Mouse (Mus musculus) E14TG2a.4 (cell line): ENCODE results near the gene Hs2st1.

Experiments
- H3K27me3 ChIP-seq: 2 replicates; pipeline ENCODE4 v1.6.1; 2014; ENCODE audit warnings: low read length, control low read depth; ENCODE audit not compliant: insufficient read depth
- H3K36me3 ChIP-seq: 2 replicates; pipeline ENCODE4 v1.6.1; 2014; ENCODE audit warnings: low read length, control low read depth; ENCODE audit not compliant: insufficient read depth
- H3K4me1 ChIP-seq: replicated peaks from 2 replicates; pipeline ENCODE4 v1.6.1; 2014; ENCODE audit warnings: low read depth, low read length, control low read depth
- H3K4me3 ChIP-seq: replicated peaks from 2 replicates; pipeline ENCODE4 v1.5.1; 2014; ENCODE audit warnings: mild to moderate bottlenecking, low read length
- H3K9me3 ChIP-seq: 2 replicates; pipeline ENCODE4 v1.6.1; 2014; ENCODE audit warnings: low read length, control low read depth
- CTCF ChIP-seq: conservative IDR thresholded peaks from 2 replicates; pipeline ENCODE4 v1.5.1; 2014; ENCODE audit warnings: low read length
- NANOG ChIP-seq: IDR thresholded peaks from 2 replicates; pipeline ENCODE4 v1.6.1; 2014; ENCODE audit warnings: borderline replicate concordance, low read length, mixed read lengths
- POU5F1 ChIP-seq: IDR thresholded peaks from 2 replicates; pipeline ENCODE4 v1.6.1; 2014; ENCODE audit warnings: low read length, borderline replicate concordance

Hs2st1 gene

GRCm38 (mm10) chr3:144494838-144495237, 75.1 kb downstream of the Hs2st1 start:
- no peaks in the 10 kb centered on the region for H3K4me1 ChIP-seq
- peaks cover 88% of the 10 kb centered on the region for H3K9me3 ChIP-seq
- H3K4me3 ChIP-seq = no peak overlapping the region
- H3K36me3 ChIP-seq = peaks cover 9% of the 10 kb centered on the region
- no peak for TF ChIP-seq NANOG
- no peak for TF ChIP-seq CTCF
- H3K27me3 ChIP-seq = no peaks in the 10 kb centered on the region

GRCm38 (mm10) chr3:144488787-144489186, 81.2 kb downstream of the Hs2st1 start:
- Histone ChIP-seq H3K36me3 (peaks cover 30% of the 10 kb centered on the region), H3K27me3 (no peaks in the 10 kb centered on the region), H3K4me1 (no peaks in the 10 kb centered on the region), H3K9me3 (peaks cover 87% of the 10 kb centered on the region), H3K4me3 (no peak overlapping the region)
- TF ChIP-seq CTCF (no peak), NANOG (no peak), POU5F1 (no peak)

DNA sequence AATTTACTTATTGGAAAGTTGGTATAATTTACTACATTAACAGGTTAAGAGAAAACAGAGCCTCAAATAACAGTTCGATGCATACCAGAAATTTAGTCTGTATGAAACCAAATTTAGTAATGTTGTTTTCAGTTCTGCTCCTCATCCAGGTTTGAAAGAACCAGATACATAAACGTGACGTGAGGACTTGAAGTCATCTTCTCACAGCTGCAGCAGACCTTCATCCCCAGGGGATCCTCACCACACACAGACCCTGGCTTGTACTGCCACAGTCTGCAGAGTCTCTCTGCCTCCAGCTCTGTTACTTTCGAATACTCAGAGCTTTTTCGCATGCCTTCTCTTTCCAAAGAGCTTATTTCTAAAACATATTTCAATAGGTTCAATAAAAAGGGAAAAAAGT, 89.4 kb downstream of the Hs2st1 start:
- Histone ChIP-seq H3K9me3 (peaks cover 28% of the 10 kb centered on the region), H3K4me1 (no peaks in the 10 kb centered on the region), H3K4me3 (no peak overlapping the region), H3K36me3 (0 out of 2 replicates have a peak, but pooled peaks cover 6% of the 10 kb centered on the region), H3K27me3 (no peaks in the 10 kb centered on the region)
- TF ChIP-seq CTCF (no peak), POU5F1 (no peak), NANOG (no peak)

GRCm38 (mm10) chr3:144478427-144478794, 91.6 kb downstream of the Hs2st1 start:
- TF ChIP-seq NANOG (no peak), POU5F1 (no peak), CTCF (no peak)
- Histone ChIP-seq H3K36me3 (0 out of 2 replicates have a peak, but pooled peaks cover 4% of the 10 kb centered on the region), H3K4me3 (no peak overlapping the region), H3K4me1 (no peaks in the 10 kb centered on the region), H3K9me3 (peaks cover 18% of the 10 kb centered on the region; the same call in 1 of the 2 replicates), H3K27me3 (no peaks in the 10 kb centered on the region)

GRCm38 (mm10) chr3:144477707-144478426, 92.1 kb downstream of the Hs2st1 start:
- Histone ChIP-seq H3K9me3 (peaks cover 18% of the 10 kb centered on the region; the same call in 1 of the 2 replicates), H3K4me3 (no peak overlapping the region), H3K4me1 (no peaks in the 10 kb centered on the region), H3K27me3 (no peaks in the 10 kb centered on the region), H3K36me3 (no peaks in the 10 kb centered on the region)
- TF ChIP-seq POU5F1 (no peak), NANOG (no peak), CTCF (no peak)

DNA sequence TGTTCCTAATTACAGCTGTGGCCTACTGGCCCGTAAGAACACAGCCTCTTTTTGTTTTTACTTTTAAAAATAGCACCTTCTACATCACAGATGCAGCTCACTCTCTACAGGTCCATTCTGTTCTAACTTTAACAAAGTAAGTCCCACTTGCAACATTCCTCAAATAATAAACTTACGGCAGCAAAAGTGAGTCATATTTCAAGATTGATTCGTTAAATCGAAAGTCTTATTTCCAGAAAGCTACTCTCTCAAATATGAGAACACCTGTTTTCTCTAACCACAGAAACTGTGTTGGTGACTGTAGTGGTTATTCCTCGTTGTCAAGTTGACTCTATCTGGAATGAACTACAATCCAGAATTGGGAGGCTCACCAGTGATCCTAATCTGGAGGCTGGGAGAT, 94.1 kb downstream of the Hs2st1 start:
- H3K4me3 ChIP-seq = no peak overlapping the region
- H3K4me1 ChIP-seq = peaks cover 12% of the 10 kb centered on the region
- no peak for TF ChIP-seq POU5F1
- no peak for TF ChIP-seq CTCF
- TF ChIP-seq NANOG = no peak
- peaks cover 10% of the 10 kb centered on the region; the same call in 1 of the 2 replicates for H3K9me3 ChIP-seq
- no peaks in the 10 kb centered on the region for H3K27me3 ChIP-seq
- H3K36me3 ChIP-seq = no peaks in the 10 kb centered on the region

DNA sequence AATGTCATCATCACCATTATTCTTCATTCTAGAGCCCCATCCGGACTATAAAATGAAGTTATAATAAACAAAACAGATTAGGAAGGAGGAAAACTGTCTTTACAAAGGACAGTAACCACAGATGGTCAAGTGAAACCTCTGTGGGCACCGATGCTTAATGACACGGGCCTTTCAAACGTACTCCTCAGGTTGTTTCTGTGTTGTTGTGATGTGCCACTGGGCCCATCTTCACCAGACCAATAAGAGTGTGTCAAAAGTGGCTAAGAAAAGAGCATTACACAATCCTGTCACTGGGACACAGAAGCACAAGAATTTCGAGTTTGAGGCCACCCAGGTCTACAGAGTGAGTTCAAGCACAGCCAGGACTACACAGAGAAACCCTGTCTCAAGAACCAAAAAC, 95.3 kb downstream of the Hs2st1 start:
- Histone ChIP-seq H3K27me3 (no peaks in the 10 kb centered on the region), H3K36me3 (peaks cover 3% of the 10 kb centered on the region; the same call in 1 of the 2 replicates), H3K4me1 (peaks cover 24% of the 10 kb centered on the region), H3K4me3 (no peak overlapping the region), H3K9me3 (peaks cover 8% of the 10 kb centered on the region; the same call in 1 of the 2 replicates)
- TF ChIP-seq POU5F1 (no peak), CTCF (no peak), NANOG (no peak)

DNA sequence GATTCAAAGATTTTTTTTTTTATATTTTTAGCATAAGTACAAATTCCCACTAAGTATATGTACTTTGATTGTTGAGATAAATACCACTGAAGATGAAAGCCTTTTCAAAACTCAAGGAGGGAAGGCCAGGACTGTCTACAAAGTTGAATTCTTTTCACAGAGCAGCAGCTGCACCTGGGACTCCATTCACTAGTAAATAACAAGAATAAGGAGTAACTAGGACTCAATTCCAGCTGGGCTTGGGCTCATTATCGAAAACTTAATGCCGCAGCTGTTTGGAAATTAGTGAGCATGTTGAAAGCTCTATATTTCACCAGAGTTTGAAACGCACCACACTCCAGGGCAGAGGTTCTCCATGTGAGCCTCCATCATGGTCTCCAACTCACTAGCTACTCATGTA, 98.0 kb downstream of the Hs2st1 start:
- Histone ChIP-seq H3K36me3 (peaks cover 3% of the 10 kb centered on the region; the same call in 1 of the 2 replicates), H3K9me3 (no peaks in the 10 kb centered on the region), H3K4me1 (peaks cover 31% of the 10 kb centered on the region), H3K27me3 (no peaks in the 10 kb centered on the region), H3K4me3 (no peak overlapping the region)
- TF ChIP-seq NANOG = no peak
- no peak for TF ChIP-seq POU5F1
- TF ChIP-seq CTCF = no peak
